Mouse (Mus musculus): ENCODE measurements around the gene Tigd3. TPM values are rescaled to one million over a fixed set of nuclear protein-coding genes. Genes with fewer than 3 reads are reported as not detected.
A peak's percentile ranks its signal among the peaks of the same experiment; 100 is the strongest.

The Tigd3 gene
- total RNA-seq, 4 experiments from 2014 or later: 3.9 to 5.6 (median 5.0) TPM

- no peak for DNase-seq (ENCODE audit: low spot score in 2 of 2)
Measured at GRCm38 (mm10) chr19:5878362-5878722, 15.6 kb downstream of the Tigd3 start.

DNA sequence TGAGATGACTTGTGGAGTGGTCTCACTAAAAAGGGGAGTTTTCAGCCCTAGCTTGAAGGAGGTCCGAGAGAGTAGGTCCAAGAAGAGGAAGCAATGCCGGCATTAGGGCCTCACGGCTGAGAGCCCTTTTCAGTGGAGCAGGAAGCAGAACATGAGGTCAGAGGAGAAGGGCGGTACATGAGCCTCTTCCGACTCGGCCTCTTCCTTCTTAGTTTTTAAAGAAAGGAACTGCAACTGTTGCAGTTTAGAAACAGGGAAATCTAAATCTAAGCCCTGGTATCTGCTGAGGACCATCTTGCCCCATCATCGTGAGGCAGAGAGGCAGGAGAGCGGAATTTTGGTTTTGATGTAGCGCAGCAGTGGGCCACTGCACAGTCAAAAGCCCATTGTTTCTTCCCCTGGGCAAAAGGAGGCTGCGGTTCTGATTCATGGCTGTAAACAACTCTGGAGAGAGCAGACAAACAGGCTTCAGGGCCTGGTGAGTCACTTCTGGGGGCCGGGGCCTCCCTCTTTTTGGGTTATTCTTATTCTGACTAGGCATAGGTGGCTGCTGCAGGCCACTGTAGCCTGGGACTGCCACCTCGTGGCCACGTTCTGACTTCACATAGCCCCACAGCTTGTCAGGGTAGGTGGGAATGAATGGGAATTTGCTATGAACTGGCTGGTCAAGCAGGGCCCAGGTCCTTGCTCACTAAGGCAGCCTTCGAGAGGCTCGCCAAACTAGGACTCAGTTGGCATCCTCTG lies 16.2 kb downstream of the Tigd3 start, which contains the start of gene Slc25a45:
Gene Slc25a45 (plus strand): TSS at position 191 of the 744 bp plus-strand sequence.
- peak; percentile 59 to 80 for DNase-seq (ENCODE audit: low spot score in 2 of 2)

- DNase-seq (ENCODE audit: low spot score in 2 of 2): peak; percentile 85 to 92
Measured at GRCm38 (mm10) chr19:5874969-5875480, 18.9 kb downstream of the Tigd3 start, which contains the start of gene Frmd8. TSS of gene Frmd8 (minus strand) at chr19:5875274.

DNA sequence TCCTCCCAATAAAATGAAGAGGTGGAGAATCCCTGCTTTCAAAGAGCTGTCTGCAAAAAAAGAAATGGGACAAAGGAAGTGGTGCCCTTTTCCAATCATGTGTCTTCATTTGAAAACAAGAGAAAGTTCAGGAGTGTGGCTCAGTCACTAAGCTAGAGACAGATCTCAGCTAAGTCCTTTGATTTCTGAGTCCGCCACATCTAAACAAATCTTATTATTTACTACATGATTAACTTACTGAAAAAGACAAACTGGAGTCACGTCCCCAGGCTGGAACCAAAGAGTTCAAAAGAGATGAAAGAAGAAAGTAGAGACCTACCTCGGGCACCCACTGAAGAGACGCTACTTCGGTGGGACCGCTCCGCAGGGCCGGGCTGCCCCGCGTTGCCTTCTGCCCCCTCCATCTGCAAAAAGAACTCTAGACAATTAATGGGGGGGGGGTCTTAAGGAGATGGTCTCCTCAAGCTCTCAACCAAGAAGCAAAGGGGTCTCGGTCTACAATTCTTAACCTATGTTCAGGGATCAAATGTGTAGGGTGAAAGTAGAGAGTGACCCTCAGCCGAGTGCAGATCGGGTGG lies 19.5 kb downstream of the Tigd3 start:
- DNase-seq (ENCODE audit: low spot score in 2 of 2): no peak

GRCm38 (mm10) chr19:5872931-5873556 lies 20.9 kb downstream of the Tigd3 start:
- no peak for DNase-seq (ENCODE audit: low spot score in 2 of 2)

DNA sequence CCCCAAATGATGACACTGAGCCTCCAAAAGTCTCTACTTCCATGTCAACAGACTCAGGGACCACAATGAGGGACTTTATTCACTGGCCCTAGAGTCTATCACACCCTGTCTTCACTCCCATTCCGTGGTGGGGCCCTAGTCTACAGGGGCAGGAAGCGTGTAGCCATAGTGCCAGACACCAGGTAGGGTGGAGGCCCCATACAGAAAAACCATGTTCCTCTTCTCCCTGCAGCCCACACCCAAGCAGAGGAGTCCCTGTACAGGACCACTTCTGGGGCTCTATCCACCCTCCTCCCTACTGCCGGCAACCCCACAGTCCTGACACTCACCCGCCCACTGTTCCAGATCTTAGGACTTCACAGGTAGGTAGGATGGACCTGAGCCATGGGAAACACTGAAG lies 21.4 kb downstream of the Tigd3 start:
- DNase-seq (ENCODE audit: low spot score in 2 of 2): no peak

- no peak for DNase-seq (ENCODE audit: low spot score in 2 of 2)
Measured at GRCm38 (mm10) chr19:5871683-5872082, 22.3 kb downstream of the Tigd3 start.

- no peak for DNase-seq (ENCODE audit: low spot score in 2 of 2)
Measured at GRCm38 (mm10) chr19:5871273-5871672, 22.7 kb downstream of the Tigd3 start.

DNA sequence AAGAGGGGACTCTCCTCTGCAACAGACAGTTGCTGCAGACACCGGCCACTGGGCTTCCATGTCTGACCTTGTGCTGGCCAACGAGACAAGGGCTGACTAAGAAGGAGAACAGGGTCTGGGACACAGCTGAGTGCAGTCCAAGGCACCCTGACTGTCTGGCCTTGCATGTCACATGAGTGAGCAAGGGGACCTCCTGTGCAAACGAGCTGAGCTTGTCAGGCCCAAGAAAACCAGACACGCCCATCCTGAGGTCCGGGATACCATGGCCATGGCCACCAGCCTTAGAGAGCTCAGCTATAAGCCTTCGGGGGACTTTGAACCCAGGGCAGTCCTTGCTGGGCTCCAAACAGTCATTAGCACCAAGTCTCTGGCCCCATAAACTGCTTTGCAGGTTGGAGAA lies 25.9 kb downstream of the Tigd3 start:
- DNase-seq (ENCODE audit: low spot score in 2 of 2): no peak

GRCm38 (mm10) chr19:5864710-5865398 lies 29.1 kb downstream of the Tigd3 start:
- no peak for DNase-seq (ENCODE audit: low spot score in 2 of 2)

DNA sequence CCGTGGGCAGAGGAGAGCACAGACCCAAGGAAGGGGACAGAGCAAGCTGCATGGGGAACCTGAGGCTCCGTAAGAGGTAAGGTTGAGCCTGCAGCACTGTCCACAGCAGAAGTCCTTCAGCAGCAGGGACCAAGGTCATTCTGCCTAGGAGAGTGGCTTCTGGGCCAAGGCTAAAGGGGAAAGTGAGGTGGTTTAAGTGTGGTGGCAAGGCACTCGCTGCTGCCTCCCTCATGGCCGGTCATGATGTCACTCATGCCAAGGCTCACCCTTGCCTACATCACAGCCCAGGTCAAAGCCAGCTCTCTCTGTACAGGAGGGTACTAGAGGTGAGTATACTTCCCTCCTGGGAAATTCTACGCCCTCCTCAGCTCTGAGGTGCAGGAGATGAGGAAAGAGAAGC lies 30.2 kb downstream of the Tigd3 start:
- no peak for DNase-seq (ENCODE audit: low spot score in 2 of 2)

DNA sequence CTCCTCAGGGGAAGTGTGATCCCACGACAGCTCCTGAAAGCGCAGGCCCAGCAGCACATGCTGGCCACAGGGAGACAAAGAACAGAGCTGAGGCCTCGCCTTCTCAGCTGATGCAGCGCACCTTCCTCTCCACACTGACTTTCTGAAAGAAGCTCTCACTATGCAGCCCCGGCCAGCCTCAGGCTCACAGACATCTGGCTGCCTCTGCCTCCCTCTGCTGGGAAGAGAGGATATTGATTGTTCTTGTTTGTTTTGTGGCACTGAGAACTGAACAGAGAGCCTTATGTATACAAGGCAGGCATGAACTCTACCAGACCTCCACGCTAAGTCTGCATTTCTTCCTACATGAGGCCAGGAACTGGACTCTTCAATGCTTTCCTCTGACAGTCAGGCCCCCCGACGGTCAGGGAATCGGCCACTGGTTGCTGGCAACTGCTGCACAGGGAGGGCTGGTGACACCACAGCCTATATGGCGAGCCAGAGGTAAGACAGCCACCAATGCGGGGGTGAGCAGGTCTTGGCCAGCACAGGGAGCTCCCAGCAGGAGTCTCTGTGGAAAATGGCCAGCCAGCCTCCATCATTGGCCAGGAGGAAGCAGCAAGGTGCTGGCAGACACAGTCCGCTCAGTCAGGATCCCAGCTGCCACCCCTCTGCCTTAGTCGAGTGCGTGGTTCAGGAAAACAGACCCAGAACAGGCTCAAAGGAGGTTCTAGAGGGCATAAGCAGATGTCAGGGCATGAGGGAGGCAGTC lies 31.4 kb downstream of the Tigd3 start:
- no peak for DNase-seq (ENCODE audit: low spot score in 2 of 2)

DNA sequence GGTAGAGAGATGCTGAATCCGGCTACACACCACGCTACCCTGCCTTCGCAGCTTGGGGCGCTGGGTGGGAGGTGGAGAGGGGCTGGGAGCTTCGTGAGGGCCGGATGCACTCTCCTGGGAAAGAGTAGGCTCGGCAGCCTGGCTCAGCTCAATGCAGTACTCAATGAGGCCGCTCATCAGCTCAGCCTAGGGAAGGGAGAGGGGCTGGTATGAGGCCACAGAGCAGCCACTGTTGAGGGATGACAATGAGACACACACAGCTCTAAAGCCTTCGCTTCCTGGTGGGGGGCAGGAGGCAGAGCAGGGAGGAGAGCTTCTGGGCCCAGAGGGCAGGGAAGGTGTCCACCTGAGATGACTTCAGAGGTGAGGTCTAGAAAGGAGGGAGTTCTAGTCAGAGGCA lies 37.3 kb downstream of the Tigd3 start:
- DNase-seq (ENCODE audit: low spot score in 2 of 2): no peak

- DNase-seq (ENCODE audit: low spot score in 2 of 2): no peak
Measured at GRCm38 (mm10) chr19:5852035-5852722, 41.8 kb downstream of the Tigd3 start.

- no peak for DNase-seq (ENCODE audit: low spot score in 2 of 2)
Measured at GRCm38 (mm10) chr19:5851481-5851971, 42.4 kb downstream of the Tigd3 start.

- no peak for DNase-seq (ENCODE audit: low spot score in 2 of 2)
Measured at GRCm38 (mm10) chr19:5850860-5851259, 43.1 kb downstream of the Tigd3 start.

DNA sequence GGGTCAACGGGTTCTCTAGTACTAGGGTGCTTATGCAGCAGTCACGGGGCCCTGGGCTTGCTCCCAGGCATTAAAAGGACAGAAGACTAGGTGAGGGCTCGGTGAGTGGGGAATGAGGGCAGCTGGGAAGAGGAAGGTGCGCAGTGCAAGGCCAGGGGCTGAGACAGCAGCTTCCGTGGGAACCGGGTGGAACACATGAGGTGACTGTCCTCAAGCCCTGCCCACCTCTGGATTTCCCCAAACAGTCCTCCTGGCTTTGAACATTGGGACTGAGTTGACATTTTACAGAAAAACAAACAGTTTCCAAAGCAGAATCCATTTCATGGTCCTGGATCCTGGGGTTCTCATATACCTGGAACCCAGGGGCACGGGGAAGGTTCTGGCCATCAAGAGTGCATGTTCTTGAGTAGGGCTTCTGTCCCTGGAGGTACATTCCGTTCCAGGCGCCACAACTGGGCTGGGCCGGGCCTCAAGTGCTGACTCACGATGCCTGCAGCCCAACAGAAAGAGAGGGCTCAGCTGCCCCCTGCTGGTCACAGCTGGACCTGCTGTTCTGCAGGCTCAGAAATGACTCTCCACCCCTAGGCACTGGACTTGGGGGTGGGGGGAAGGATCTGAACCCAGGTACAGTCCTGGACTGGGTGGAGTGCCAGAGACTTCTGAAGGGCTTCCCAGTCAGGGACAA lies 44.0 kb downstream of the Tigd3 start:
- peak; percentile 89 to 98 for DNase-seq (ENCODE audit: low spot score in 2 of 2)

DNA sequence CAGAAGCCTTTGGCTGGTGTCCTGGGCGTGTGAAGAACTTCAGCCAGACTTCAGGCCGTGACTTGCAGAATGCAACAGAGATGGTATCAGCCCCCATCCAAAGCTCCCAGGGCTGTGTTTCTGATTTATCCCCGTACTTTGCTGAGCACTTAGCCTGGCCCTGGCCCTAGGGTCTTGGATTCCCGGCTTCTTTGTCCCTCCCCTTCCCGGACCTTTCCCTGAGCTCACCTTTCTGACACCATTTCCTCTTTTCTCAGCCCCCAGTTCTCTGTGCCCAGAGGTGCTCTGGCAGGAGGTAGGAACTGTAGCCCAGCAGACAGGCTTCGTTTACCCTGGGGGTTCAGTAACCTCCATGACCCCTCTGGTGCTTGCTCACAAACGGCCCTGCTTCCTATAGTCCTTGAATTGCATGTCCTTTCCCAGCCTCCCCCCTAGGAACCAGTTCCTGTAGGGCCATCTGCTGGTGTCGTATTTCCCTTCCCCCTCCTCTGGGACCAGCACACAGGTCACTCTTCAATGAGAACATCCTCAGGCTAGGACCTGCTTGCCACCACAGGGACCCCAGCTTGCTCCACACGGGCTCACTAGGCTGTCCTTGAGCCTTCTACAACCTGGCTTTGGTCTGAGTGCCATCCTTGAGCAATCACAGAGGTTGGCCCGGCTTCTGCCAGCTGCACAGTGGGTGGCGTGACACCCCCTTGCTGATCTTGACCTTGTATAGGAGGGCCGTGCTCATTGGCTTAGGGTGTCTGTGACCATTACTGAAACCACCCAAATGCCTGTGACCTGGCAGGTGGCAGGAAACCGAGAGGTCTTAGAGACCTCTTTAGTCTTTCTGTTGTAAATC lies 44.9 kb downstream of the Tigd3 start:
- no peak for DNase-seq (ENCODE audit: low spot score in 2 of 2)

All from left cerebral cortex, adult 8-10 months (tissue).